Mouse (Mus musculus): Measurements from ENCODE around the gene Celf5.

Celf5 gene

DNA sequence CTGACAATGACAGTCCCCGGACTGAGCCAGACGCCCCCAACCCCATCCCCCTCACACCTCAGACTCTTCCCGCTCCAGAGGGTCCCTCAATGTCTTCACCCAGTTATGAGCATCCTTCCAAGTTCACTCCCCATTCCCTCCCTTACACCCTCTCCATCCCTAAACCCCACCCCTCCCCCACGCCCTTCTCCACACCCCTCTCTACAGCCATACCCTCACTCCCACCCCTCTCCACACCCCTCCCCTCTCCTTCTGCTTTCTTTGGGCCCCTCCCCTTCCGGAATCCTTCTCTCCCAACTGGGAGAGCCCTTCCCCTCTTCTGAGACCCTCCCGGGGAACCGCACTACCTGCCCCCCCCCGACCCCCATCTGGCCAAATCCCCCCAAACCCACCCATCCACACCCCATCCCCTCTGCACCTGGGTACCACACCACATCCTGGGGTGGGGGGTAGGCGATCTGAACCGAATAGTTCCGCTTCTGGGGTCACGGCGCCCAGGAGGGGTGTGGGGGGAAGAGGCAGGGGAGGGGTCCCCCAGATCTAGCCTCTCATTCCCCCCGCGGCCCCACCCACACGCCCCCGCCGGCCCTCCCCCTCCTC is 10.0 kb downstream of the Celf5 start:
- no peak for DNase-seq (ENCODE audit: inconsistent ontology term)

DNA sequence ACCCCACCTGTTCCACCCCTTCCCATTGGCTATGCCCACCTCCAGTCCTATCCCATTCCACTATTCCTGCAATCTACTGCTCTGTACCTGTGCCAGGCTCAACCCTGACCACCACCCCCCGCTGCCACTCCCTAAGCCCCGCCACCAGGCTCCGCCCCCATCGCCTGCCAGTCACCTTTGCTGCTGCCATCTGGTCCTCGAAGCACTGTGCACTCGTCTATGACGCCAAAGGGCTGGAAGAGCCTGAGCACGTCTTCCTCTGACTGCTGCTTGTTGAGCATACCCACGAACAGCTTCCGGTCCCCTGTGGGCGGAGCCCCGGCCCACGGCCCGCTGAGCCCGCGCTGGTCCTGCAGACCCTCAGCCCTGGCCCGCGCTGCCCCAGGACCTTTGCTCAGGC is 12.1 kb downstream of the Celf5 start:
- no peak for DNase-seq (ENCODE audit: inconsistent ontology term)

DNA sequence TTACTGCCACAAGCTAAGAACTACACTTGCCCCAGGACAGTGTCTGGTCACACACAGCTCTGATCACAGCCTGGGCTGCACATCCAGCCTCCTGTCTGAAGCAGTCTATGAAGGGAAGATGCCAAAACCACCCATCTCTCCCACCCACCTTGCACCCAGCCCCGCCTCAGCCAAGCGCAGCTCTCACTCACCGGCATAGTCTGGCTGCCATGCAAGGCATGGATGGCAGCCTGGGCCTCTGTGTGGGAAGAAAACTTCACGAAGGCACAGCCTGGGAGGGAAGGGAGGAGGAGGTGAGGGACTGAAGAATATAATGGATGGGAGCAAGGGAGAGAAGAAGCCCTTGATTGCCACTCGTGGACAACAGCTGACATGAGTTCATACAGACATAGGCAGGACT is 13.3 kb downstream of the Celf5 start:
- DNase-seq (ENCODE audit: inconsistent ontology term) = no peak

DNA sequence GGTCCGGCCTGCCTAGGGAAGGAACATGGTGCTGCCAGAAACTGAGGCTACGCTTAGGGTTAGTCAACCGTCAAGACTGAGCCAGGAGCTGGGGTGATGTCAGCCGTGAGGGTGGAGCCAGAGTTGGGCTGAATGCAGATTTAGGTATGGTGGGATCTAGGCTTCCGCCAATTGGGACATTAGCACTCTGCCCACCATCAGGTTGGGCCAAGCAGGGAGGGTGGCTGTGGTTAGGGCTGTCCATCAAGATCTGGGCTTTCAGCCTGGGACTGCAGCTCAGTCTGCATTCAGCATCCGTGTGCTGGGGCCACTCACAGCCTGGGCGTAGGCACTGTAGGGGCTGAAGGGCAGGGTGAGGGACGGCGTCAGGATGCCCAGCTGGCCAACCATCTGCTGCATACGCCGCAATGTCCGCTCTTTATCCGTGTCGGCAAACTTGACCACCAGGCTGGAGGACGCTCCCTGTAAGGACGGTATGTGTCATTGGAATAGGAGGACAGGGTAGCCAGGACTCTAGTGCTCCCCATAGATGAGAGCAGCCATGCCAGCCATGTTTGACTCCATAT is 14.8 kb downstream of the Celf5 start:
- DNase-seq (ENCODE audit: inconsistent ontology term) = no peak

DNA sequence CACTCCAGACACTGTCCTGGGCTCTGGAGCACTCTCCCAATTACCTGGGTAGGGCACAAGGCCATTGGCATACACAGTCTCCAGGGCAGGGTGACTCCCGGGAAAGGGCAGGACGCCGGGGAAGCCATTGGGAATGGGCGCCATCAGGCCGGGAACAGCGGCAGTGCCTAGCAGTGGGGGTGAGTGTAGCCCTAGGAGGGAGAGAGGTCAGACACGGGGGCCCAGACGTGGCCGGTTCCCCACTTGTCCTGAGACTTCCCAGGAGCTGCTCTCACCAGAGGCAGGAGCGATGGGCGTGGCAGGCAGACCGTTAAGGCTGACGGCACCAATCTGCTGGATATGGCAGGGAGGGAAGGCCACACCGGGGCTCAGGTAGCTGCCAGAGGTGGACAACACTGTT is 15.6 kb downstream of the Celf5 start:
- DNase-seq (ENCODE audit: inconsistent ontology term) = no peak

DNA sequence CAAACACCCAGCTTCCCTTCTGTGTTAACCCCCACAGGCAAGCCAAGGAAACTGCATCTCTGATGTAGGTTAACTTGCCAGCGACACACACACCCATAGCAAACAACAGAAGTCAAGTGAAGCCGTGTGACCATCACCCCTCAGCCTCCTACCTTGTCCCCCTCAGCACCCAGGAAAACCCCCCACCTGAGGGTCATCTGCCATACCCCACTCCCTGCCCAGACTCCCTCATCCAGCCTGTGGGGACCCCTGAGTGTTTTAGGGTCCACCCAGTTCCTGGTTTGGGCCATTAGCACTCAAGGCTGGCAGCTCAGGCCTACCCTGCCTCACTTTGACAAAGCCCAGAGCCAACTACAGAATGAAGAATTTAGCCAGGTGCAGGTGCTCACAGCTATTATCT is 16.4 kb downstream of the Celf5 start:
- no peak for DNase-seq (ENCODE audit: inconsistent ontology term)

DNA sequence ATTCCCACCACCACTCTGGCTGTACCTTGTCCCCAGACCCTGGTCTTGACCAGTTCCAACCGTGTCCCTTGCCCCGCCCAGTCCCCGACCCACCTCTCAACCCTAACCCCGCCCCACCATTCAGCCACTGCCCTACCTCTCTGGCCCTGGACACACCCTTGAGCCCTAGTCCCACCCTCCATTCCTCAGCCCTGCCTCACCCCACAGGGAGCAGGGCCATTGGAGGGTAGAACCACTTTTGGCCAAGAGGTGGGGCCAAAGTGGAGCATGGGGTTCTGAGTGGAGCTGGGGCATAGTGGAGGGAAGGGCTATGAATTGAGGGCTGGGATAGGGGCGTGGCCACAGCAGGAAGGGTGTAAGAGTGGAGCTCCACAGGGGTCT is 17.3 kb downstream of the Celf5 start:
- DNase-seq (ENCODE audit: inconsistent ontology term) = no peak

DNA sequence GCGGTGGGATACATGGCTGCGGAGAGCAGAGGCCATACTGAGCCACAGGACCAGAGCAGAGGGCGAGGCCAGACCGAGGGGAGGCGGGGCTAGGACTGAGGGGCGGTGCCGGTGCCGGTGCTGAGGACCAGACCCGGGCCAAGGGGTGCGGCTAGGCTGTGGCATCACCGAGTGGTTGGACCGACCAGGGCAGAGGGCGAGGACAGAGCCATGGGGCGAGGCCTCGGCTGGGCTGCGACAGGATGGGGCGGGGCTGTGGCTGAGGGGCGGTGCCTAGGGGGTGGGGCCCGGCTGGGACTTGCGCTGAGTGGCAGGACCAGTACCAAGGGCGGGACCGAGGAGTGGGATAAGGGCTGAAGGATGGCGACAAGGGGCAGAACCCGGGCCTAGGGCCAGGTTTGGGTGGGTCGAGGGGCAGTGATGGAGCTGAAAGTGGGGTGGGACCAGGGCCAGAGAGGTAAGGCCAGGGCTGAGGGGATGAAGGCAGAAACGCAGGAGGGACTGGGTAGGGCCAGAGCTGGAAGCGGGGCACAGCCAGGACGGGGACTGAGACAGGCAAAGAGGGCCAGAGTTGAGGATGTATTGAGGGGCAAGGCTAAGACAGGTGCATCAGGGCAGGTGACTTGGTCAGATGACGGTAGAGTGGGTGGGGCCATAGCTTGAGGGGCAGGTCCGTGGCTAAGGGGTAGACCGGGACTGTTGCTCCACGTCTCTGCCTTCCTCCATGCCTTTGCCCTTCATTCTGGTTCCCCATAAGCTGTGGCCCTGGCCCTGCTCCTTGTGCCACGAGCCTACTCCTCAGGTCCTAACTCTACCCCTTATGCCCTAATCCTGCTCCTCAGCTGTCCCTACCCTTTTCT is 17.9 kb downstream of the Celf5 start:
- peak; percentile 86 for DNase-seq (ENCODE audit: inconsistent ontology term)

DNA sequence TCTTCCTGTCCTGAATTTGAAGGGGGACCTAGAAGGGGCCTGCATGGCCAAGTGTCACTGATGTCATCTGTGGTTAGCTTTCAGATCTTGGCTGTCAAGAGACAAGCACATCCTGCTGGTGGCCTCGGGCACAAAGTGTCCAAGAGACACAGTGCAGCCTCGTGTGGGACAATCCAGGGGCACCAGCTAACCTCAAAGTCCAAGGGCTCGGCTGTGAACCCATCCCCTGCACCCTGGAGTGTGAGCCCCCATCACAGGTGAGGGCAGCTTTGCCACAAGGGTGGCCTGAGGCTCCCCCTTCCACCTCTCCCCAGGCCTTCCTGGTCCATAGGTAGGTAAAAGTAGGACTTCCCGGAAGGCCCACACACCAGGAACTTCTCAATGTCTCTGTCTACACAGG is 19.0 kb downstream of the Celf5 start:
- DNase-seq (ENCODE audit: inconsistent ontology term) = no peak

DNA sequence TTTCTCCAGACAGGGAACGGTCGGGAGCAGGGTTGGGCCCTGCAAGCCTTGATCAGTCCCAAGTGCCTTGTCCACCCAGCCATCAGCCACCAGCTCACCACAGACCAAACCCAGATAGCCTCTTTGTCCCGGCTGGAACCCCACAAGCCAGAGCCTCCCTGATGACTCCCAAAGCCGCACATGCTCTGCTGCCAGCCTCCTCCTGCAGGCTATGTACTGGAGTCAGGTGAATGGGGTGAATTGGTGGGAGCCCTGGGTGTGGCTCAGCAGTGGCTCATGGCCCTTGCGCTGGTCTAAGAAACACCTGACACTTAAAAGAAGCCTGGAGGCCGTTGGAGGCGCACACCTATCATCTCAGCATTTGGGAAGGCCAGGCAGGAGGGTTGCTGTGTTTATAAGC is 19.6 kb downstream of the Celf5 start:
- no peak for DNase-seq (ENCODE audit: inconsistent ontology term)

DNA sequence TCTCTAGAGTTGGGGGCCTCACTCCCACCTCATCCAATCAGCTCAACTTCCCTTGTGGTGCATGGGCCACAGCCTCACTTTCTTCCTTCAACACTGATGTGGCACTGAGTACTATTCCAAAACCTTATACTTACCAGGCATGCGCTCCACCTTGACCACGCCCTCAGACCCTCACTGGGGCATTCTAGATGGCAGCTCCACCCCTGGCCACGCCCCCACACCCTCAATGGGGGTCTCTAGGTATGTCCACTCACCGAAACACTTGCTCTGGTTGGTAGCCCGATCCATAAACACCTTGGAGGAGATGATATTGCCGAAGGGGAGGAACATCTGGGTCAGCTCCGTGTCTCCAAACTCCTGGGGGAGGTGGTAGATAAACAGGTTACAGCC is 20.1 kb downstream of the Celf5 start:
- no peak for DNase-seq (ENCODE audit: inconsistent ontology term)

DNA sequence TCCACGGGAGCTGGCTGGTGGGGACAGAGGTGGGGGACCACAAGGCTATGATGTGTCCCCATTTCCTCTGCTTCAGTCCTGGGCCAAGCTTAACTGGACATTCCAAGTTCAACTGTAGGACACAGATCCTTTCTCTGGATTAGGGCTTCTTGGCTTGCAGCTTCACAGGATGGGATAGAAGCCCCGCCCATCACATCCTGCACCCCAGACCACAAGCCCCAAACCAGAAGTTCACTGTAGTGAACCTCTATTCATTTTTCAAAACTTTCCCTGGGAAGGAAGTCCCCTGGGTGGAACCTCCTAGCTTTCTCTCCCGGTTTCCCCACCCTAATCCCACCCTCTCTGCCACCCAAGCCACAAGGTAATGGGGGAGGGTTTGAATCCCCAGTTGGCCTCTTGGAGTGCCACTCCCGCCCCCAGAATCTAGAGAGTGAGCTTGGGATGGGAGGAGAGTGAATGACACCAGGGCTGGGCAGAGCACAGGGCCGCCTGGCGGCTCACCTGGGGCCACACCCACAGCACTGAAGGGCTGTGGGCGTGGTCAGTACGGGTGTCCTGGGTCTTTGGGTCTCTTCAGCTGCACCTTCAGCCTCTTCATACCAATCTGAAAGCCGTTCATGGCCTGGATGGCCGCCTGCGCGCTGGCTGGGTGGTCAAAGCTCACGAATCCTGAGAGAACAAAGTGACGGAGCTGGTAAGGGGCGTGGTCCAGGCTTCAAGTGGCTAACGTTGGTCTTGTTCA is 20.7 kb downstream of the Celf5 start:
- no peak for DNase-seq (ENCODE audit: inconsistent ontology term)

DNA sequence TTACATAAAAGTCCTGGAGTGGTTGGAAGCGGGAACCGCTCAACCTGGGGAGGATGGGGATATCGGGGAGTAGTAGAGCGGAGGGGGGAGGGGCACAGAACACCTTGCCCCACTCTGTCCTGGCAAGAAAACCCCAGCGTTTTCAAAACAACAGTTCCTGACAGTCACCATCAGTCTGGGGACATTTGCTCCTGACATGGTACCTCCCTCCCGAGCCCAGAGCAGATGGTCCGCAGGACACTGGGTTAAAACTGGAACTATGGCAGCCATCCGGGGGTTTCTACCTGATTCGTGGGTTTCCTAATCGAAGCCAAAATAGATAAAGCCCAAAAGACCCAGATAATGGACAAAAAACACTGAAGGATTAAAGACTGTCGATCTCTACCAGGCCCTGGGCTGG is 21.6 kb downstream of the Celf5 start:
- DNase-seq (ENCODE audit: inconsistent ontology term) = no peak

DNA sequence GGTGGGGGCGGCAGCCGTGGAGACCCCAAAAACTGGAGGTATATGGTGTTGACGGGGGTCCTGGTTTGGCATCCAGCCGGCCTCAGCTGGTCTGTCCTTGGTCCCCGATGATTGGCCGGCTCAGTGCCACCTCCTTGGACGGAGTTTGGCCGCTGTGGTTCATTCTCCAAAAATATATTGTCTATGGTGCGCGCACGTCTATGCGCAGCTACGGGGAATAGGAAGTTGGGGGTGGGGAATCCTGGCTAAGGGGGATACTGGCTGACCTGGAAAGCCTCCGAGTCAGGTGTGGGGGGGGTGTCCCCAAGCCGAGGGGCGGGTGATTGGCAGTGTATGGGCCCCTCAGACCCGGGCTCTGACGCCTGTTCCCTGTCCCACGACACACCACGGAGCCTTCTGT is 22.0 kb downstream of the Celf5 start:
- no peak for DNase-seq (ENCODE audit: inconsistent ontology term)

DNA sequence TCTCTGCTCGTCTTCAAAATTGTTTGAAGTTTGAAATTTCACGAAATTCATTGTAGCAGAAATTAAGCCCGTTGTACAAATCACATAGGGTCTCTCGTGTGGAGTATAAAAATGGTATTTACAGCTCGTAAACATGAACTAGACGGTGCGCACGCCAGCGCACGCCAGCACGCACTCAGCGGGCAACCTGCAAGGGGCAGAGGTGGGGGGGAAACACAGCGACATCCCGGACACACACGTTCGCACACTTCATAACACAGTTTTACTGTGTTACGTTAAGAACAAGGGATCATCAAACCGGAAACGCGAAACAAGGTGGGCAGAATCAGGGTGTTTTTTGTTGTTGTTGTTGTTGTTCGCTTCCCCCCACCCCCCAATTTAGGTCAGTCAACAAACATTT is 23.1 kb downstream of the Celf5 start:
- DNase-seq (ENCODE audit: inconsistent ontology term) = no peak

DNA sequence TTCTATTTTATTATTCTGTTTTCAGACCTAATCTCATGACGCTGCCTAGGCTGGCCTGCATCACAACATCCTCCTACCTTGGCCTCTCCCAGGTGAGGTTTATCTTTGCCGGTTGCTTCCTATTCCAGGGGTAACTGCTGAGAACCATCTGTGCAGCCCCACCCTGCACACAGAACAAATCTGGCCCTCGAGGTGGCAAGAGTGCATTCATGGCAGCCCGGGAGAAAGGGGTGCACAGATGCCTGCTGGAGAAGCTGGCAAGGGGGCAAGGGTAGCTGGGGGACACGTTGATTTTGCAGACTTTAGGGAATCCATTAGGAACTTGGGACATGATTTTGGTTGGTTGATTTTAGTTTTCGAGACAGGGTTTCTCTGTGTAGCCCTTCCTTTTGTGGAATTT is 24.2 kb downstream of the Celf5 start:
- no peak for DNase-seq (ENCODE audit: inconsistent ontology term)

DNA sequence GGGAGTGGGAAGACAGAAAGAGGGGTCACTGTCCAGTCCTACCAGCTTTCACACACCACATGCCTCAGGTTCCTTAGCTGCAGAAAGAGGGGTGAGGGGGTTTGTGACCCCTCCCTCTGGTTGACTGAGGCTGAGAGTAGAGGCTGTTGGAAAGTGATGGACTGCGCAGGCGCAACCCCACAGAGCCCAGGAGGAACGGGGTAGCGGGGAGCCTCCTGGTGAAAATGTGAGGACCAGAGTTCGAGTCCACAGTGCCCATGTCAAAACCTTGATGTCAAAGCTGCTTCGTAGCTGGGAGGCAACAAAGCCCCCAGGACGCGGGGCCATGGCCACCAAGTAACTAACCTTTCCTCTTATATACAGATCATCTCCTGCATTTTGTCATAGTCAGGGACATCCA is 24.9 kb downstream of the Celf5 start:
- no peak for DNase-seq (ENCODE audit: inconsistent ontology term)

DNA sequence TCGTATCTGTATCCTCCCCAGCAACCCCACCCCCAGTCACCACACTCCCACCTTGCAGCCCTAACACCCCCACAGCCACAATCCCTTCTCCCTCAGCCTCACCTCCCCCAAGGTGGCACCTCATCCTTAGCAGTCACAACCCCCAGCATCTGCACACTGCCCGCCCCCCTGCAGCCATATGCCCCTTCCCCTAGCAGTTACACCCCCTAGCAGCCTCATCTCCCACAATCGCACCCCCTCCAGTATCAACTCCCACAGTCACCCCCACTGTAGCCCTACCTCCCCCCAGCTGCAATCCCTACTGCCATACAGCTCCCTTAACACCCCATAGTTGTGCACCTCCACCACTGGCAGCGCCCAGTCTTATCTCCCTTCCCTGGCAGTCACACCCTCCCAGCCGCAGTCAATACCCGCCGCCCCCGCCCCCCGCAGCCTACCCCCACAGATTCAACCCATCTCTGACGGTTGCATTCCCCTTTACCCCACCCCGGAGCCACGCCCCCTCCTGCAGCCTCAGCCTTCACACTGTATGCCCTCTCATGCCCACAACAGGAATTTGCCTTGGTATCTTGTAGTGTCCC is 25.4 kb downstream of the Celf5 start:
- DNase-seq (ENCODE audit: inconsistent ontology term) = no peak

DNA sequence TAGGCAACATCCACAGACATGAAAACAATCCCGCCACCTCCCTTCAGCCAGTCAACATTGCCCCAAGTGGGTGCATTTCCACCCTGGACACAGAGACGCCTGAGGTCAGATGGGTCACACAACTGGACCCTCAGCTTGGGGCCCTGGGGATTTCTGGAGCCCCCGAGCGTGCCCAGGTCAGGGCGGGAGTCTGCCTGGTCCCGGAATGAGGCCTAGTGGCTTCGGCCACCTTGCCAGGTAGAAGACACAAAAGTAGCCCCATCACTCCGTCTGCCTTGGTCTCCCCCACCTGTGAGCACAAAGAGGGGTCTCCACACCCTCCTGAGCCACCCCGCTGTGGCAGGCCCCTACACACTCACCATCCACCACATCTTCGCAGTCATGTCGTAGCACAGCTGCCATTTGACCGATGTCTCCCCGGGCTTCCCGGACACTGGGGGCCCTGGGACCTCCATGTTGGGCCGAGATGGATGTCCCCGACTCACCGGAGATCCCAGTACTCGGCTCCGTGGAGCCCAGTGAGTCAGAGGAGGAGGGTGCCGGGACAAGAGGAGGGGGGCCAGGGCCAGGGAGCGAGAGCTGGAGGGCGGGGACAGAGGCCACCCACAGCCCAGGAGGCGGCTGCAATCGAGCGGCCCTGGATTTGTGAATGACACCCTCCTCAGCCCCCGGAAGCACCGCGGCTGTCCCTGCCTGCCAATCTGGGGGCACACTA is 27.2 kb downstream of the Celf5 start, which contains the start of gene Nfic:
TSS of gene Nfic (minus strand) at position 455 of the 715 bp plus-strand sequence.
- DNase-seq (ENCODE audit: inconsistent ontology term) = no peak

DNA sequence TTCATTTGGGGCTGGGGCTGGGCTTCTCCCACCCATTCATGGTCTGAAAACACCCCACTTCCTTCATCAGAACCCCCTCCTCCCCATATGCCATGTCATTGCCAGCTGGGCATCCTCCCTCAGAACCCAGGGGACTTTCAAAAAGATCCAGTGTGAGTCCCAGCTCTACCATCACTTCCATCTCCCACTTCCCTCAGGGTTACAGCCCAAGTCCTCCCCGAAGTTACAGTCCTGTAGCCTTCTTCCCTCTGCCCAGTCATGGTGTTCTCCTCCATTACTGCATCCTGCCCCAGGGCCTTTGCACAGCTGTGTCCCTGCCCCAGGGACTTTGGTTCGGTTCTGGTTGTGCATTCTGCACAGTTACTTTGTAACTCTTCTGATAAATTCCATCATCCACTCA is 28.4 kb downstream of the Celf5 start:
- no peak for DNase-seq (ENCODE audit: inconsistent ontology term)

DNA sequence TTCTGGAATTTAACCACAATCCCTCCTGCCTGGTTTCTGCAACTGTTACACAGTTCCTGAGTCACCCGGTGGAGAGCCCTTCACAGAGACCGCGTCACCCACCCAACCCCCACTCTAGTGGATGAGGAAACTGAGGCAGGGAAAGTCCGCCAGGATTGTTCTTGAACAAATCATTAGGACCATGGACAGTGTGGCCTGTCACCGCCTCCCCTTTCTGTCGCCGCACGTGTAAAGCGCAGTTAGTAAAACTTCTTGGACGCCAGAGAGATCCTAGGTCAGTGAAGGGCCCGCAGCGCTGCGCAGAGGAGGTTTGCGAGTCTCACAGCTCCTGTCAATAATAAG is 29.6 kb downstream of the Celf5 start:
- DNase-seq (ENCODE audit: inconsistent ontology term) = no peak
